Mouse (Mus musculus) activated CD4-positive, CD25-positive, alpha-beta regulatory T cell, adult 4 months (primary cell): ENCODE measurements around the gene Aak1. TPM values are rescaled to one million over a fixed set of nuclear protein-coding genes. Genes with fewer than 3 reads are reported as not detected.
"Not testable (repeated sequence)": the region's sequence is repeated elsewhere in the genome, so short reads cannot be mapped to it uniquely, and the experiment has no call there.

Experiments
- ATAC-seq: one replicate; pipeline ENCODE4 v1.8.0; 2017
- polyA plus RNA-seq, 2 experiments: library from polyadenylated mRNA; unstranded; fragments of 100-300 nt; shearing (Covaris generic); gene quantifications; one replicate each; pipeline ENCODE4 v1.2.1; 2017

The Aak1 gene
- polyA plus RNA-seq, 2 experiments from 2014 or later, result 20.8 to 23.4 TPM

DNA sequence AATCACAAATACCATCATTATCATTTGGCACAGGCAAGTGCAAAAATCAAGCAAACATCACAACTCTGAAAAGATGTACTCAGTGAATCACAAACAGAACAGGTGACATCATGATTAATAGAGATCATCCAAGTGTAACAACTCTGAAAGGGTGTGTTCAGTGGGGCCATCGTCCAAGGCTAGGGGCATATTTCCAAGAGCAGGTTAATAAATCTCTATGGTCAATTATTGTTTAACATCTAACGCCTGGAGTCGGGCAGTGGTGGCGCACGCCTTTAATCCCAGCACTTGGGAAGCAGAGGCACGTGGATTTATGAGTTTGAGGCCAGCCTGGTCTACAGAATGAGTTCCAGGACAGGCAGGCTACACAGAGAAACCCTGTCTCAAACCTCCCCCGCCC is 182.0 kb downstream of the Aak1 start:
- not testable (repeated sequence) for ATAC-seq

DNA sequence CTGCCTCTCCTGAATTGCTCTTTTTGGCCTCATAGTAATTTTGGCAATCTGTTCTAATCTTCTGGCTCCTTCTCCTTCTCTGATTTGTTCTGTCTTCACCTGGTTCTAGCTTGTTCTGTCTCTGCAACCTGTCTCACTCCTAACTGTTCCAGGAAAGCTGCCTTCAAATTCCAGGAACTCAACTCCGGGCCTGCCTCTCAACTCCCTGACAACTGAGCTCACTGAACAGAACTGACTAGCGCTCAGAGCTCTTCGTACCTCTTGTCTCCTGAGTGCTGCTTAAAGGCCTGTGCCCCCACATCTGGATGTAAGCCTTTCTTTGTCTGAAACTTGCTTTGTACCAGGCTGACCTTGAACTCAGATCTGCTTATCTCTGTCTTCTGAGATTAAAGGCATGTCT is 183.1 kb downstream of the Aak1 start:
- no peak for ATAC-seq

DNA sequence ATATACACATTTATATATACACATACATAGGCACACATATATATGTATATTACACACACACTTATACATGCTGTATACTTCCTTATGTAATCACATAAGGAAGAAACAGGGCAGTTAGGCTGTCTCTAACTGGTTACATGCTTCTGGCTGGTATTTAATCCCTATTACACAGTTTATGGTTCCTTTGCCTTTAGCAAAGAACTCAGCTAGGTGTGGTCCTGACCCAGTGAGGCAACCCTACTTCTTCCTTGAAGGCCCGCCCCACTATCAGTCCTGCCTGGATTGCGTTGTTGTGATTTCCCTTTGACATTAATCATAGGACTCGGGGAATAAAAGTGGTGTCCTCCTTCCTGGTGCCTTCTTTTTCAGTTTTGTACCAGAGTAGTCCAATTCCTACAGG is 185.1 kb downstream of the Aak1 start:
- ATAC-seq, result no peak

DNA sequence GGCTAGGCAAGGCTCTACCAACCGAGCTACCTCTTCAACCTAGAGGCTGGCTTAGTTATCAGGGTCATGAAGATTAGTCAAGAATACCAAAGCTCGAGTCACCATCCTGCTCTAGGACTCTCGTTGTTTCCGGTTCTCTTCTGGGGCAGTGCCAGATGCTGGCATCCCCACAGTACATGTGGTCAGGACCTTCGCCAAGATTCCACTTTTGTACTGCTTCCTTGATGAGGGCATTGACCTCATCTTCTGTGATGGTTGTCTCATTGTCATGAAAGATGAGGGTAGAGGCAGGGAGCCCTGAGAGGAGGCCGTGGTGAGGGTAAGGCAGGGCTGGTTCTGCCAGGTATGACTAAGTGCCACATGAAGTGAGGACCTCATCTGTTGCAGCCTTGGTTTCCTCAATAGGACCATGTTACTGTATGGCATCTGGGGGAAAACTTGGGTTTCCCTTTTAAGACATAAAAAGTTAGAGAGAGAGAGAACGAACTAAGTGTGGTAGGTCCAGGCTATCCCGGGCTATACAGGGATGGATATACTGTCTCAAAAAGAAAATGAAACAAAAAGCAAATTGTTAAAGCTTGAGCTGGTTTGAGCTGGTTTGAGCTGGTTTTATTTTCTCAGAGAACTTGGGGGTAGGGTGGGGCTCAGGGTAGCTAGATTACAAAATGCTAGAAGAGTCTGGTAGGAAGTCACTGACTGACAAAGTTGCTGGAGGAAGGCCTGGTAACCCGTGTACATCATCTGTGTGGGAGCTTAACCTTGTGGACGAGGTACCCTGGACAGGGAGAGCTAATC is 188.7 kb downstream of the Aak1 start:
- peak; percentile 39 for ATAC-seq

DNA sequence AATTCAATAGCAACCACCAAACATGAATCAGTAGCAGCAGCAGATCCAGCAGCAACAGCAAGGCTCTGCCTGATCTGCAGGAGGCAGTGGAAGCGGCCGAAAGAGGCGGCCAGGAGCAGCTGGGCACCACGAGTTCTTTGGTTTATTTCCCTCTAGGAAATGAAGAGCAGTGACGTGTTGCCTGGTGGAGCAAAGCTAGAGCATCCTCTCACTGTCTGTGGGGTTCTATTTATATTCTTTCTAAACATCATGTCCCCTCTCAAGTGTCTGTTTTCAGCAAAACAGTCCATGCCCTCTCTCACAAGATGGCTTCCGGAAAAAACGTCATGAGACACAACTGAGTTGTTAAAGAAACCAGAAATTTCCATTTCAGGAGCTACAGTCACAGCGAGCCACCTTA is 189.8 kb downstream of the Aak1 start:
- ATAC-seq, result no peak

DNA sequence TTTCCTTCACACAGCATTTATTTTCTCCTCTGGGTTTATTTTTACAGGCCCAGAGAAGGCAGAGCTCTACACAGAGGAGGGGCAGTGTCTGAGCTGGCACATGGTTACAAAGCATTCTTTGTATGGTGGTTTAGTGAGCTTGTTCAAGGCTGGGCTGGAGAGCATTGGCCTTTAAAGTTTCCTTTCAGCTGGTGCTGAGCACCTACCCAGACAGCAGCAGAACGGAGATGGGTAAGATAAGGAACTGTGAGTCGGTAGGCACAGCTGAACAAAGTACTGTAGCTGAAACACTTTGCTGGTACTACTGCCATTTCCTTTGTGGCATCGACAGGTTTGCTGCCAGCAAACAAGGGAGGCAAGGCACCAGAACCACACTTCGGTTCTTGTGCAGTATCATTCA is 191.7 kb downstream of the Aak1 start:
- ATAC-seq, result peak; percentile 40

DNA sequence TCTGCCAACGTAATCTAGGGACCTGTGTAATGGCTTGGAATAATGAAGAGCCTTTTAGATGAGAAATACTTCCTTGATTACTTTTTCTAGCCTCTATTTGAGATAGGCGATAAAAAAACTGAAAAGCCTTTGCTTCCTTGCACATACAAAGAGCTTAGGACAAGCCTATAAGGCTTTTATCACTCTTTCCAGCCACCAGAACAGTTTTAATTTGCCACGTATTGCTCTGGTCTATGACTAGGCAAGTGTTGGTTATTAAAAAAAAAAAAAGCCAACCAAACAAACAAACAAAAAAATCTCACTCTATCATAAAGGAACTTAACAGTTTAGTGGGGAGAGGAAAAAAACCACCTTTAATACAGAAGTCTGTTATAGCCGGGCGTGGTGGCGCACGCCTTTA is 192.1 kb downstream of the Aak1 start:
- no peak for ATAC-seq

DNA sequence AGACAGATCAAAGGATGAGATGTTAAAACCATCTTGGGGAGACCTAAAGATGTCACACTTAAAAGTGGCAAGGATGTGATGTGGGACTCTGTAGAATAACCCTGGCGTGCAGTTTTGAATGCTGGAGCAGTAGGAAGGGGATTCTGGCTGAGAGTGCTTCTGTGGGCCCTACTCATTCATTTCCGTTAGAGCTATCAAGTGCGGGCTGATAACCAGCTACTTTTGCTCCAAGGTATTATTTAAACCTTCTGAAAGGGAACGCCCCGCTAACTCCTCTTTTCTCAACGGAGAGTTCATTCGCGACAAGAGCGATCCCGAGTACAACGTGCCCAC is 192.7 kb downstream of the Aak1 start:
- ATAC-seq, result peak; percentile 7

DNA sequence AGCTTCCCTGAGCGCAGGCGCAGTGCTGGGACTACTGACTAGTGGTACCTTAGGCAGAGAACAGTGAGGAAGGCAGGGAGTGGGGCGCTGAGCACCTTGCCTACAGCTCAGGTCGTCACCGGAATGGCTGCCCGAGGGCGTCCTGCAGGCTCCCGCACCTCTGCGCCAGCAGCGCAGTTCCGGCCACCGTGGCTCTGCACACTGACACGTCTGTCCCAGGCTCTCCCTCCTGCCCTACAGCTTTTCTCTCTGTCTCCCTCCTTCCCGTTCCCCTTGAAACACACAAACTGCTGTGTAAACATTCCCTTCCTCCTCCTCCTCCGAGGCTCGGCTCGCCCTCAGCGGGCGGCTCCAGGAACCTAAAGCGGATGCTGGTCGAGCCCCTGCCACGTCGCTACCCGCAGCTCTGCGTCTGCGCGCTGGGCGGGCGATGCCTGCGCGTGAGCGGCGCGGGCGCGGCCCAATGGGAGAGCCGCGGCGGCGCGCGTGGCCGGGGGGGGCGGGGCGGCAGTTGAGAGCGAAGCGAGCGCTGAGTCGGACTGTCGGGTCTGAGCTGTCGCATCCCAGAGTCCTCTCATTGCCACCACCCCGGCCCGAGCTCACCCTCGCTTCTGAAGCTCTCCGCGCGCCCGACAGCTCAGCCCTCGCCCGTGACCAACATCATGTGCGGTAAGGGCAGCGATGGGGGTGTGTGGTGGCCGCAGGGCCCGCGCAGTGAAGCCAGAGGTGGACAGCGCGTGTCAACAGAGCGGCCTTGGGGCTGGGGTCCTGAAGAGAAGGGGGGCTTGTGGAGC is 193.2 kb downstream of the Aak1 start, which contains the start of gene Gfpt1:
Gfpt1 (plus strand) TSS at position 510 of the 794 bp plus-strand sequence.
- peak; percentile 70 for ATAC-seq

DNA sequence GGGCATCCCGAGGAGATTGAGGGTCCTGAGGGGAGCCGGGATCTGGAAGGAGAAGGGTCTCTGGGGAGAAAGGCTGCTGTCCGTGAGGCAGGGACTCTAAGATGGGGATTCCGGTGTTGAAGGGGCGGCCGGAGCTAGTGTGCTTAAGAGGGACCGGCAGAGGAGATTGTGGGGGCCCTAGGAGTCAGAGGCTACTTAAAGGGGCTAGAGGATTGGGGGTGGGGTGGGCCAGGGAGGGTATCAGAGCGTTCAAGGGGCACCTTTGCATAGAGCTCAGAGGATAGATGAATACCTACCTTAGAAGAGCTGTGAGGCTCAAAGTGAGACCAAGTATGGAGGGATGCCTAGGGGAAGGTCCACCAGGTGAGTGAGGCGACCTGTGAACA is 193.8 kb downstream of the Aak1 start:
- ATAC-seq, result no peak

DNA sequence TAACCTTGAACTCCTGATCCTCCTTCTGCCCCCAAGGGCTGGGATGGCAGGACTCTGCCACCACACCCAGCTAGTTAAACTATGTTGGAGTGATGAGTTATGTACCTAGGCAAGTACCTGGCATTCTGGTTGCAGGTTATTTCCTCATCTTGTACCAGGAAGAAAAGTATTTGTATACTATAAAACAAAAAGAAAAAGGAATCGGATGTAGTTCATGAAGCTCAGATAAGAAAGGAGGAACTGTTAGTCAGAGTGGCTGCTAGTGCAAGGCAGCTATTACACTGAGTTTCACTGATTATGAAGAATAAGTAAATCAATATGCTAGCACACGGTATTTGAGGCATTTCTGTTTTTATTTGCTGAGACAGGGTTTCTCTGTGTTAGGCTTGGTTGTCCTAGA is 195.6 kb downstream of the Aak1 start:
- no peak for ATAC-seq

DNA sequence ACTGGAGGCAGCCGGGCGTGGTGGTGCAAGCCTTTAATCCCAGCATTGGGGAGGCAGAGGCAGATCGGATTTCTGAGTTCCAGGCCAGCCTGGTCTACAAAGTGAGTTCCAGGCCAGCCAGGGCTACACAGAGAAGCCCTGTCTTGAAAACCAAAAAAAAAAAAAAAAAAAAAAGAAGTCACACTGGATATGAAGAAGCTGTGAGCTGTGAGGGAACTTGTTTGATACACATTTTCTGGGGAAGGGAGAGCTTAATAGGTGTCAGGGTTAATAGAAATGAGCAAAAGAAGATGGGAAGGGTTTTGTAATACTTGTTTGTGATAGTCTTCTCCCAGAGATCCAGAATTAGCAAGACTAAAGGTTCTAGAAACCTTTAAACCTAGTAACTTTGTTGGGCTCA is 196.2 kb downstream of the Aak1 start:
- ATAC-seq, result no peak

DNA sequence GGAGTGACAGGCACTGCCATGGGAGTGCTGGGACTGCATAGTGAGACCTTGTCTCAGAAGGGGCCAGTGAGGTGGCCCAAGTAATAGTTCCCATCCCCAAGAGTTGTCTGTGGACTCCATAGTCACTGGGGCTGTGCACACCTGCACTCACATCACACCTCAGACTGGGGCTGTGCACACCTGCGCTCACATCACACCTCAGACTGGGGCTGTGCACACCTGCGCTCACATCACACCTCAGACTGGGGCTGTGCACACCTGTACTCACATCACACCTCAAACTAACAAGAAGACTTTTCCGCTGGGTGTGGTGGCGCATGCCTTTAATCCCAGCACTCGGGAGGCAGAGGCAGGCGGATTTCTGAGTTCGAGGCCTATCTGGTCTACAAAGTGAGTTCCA is 199.4 kb downstream of the Aak1 start:
- not testable (repeated sequence) for ATAC-seq

DNA sequence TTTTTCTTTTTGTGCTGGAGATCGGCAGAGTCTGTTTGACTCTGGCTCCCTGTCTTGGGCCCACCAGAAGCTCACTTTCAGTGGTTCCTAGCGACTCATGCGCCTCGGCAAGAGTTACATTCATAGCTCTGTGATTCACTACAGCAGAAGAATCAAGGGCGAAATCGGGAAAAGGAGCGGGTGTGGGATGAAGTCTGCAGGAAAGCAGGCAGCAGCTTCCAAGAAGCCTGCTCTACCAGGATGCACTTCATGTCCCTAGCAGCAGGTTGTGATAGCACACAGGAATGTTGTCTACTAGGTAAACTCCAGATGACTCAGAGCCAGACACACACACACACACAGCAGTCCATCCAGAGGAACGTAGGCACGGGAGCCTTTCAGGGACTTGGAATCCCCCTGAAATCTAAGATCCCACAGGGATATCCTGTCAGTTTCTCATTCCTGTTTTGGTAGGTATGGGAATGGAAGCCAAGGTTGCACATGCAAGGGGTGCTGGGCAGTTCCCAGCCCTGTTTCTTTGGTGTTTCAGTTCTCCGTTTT is 202.6 kb downstream of the Aak1 start:
- no peak for ATAC-seq

Other genes starting within 250 kb of the Aak1 start
- gene Asprv1, start 221.4 kb upstream of the Aak1 start, polyA plus RNA-seq, result under 1 TPM; 0.29 to 0.31 TPM
- 10 to 100 TPM; 18.6 to 18.7 TPM for gene Mxd1, start 180.4 kb upstream of the Aak1 start, polyA plus RNA-seq
- gene Snrnp27, start 165.0 kb upstream of the Aak1 start, polyA plus RNA-seq, result 100 to 1,000 TPM; 108 to 114 TPM
- gene Gmcl1, start 116.1 kb upstream of the Aak1 start, polyA plus RNA-seq, result 10 to 100 TPM; 10.8 to 12.8 TPM
- 10 to 100 TPM; 25.2 to 29.7 TPM for gene Anxa4, start 55.9 kb upstream of the Aak1 start, polyA plus RNA-seq
- 100 to 1,000 TPM; 133 to 159 TPM for gene Nfu1, start 159.7 kb downstream of the Aak1 start, polyA plus RNA-seq
- gene Gfpt1, start 193.3 kb downstream of the Aak1 start, polyA plus RNA-seq, result 10 to 100 TPM; 21.1 to 23.0 TPM